Mouse (Mus musculus): ENCODE data around the gene Actl11. TPM values are rescaled to one million over a fixed set of nuclear protein-coding genes. Genes with fewer than 3 reads are reported as not detected.

The Actl11 gene
- polyA plus RNA-seq, 1 experiment from 2014 or later, result not detected

GRCm38 (mm10) chr9:107898563-107898962, 29.7 kb upstream of the Actl11 start:
- Histone ChIP-seq H3K4me2 (replicated peaks; ENCODE audit: low read depth) (no peak overlapping the region), H3K9me3 (ENCODE audit: control insufficient read depth) (no peaks in the 10 kb centered on the region), H3K9ac (ENCODE audit: low read depth, low read length) (no peak overlapping the region), H3K4me1 (replicated peaks; ENCODE audit: control insufficient read depth, insufficient read depth, low read length) (no peaks in the 10 kb centered on the region), H3K36me3 (ENCODE audit: control insufficient read depth, insufficient read depth) (peaks cover 54% of the 10 kb centered on the region), H3K27ac (ENCODE audit: low read depth, low read length) (no peak overlapping the region), H3K27me3 (replicated peaks; ENCODE audit: control insufficient read depth, insufficient read depth, low read length) (no peaks in the 10 kb centered on the region), H3K4me3 (ENCODE audit: low read depth, low read length) (no peak overlapping the region)
- no peak for ATAC-seq
- TF ChIP-seq CTCF (IDR thresholded peaks at IDR 0.05; ENCODE audit: low read depth), result no peak
- 91% methylated on average over 10 of the region's 10 CpGs for WGBS

DNA sequence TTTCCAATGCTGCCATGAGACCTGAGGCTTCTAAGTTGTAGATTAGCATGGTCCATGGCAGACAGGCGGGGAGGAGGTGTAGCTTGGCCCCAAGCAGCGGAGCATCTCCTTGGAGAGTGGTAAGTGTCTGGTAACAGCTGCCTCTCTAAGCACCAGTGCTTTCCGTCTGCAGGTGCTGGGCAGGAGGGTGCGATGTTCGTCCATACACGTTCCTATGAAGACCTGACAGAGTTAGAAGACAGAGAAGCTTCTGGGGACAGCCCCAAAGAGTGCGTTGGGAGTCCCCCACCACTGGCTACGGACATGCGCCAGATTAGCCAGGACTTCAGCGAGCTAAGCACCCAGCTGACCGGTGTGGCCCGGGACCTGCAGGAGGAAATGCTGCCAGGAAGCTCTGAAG, 28.4 kb upstream of the Actl11 start:
- H3K9ac ChIP-seq (ENCODE audit: low read depth, low read length), result no peak overlapping the region
- H3K36me3 ChIP-seq (ENCODE audit: control insufficient read depth, insufficient read depth), result peaks cover 54% of the 10 kb centered on the region
- no peak overlapping the region for H3K4me3 ChIP-seq (ENCODE audit: low read depth, low read length)
- H3K4me1 ChIP-seq (replicated peaks; ENCODE audit: control insufficient read depth, insufficient read depth, low read length), result no peaks in the 10 kb centered on the region
- H3K9me3 ChIP-seq (ENCODE audit: control insufficient read depth), result no peaks in the 10 kb centered on the region
- no peak overlapping the region for H3K4me2 ChIP-seq (replicated peaks; ENCODE audit: low read depth)
- H3K27ac ChIP-seq (ENCODE audit: low read depth, low read length), result no peak overlapping the region
- TF ChIP-seq CTCF (IDR thresholded peaks at IDR 0.05; ENCODE audit: low read depth), result no peak
- H3K27me3 ChIP-seq (replicated peaks; ENCODE audit: control insufficient read depth, insufficient read depth, low read length), result no peaks in the 10 kb centered on the region
- 82% methylated on average over 12 of the region's 12 CpGs for WGBS
- no peak for ATAC-seq

DNA sequence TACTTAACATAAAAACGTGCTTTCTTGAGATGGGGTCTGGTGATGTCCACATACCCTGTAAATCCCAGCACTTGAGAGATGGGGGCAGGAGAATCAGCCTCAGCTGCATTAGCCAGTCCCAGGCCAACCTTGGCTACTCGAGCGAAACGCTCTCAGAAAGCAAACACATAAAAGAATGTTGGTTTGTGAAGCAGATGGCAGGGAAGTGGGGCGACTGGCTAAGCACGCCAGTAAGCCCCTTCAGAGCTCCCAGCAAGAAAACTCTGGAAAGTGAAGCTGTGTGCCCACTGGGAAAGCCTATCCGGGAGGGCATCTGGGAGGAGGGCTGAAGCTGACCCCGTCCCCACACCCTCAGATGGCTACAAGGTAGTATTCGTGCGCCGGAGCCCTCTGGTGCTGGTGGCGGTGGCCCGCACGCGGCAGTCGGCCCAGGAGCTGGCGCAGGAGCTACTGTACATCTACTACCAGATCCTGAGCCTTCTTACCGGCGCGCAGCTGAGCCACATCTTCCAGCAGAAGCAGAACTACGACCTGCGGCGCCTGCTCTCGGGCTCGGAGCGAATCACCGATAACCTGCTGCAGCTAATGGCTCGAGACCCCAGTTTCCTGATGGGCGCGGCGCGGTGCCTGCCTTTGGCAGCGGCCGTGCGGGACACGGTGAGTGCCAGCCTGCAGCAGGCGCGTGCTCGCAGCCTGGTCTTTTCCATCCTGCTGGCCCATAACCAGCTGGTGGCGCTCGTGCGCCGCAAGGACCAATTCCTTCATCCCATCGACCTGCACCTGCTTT, 27.2 kb upstream of the Actl11 start:
- no peaks in the 10 kb centered on the region for H3K9me3 ChIP-seq (ENCODE audit: control insufficient read depth)
- TF ChIP-seq CTCF (IDR thresholded peaks at IDR 0.05; ENCODE audit: low read depth), result peak; percentile 91
- no peak overlapping the region for H3K4me3 ChIP-seq (ENCODE audit: low read depth, low read length)
- H3K36me3 ChIP-seq (ENCODE audit: control insufficient read depth, insufficient read depth), result peaks cover 48% of the 10 kb centered on the region
- H3K27ac ChIP-seq (ENCODE audit: low read depth, low read length), result no peak overlapping the region
- H3K4me2 ChIP-seq (replicated peaks; ENCODE audit: low read depth), result peak overlapping the region; percentile 51
- no peak overlapping the region for H3K9ac ChIP-seq (ENCODE audit: low read depth, low read length)
- H3K4me1 ChIP-seq (replicated peaks; ENCODE audit: control insufficient read depth, insufficient read depth, low read length), result peaks cover 4% of the 10 kb centered on the region; the same call in 1 of the 2 replicates
- 18% methylated on average over 44 of the region's 44 CpGs for WGBS
- ATAC-seq, result peak; percentile 63
- H3K27me3 ChIP-seq (replicated peaks; ENCODE audit: control insufficient read depth, insufficient read depth, low read length), result no peaks in the 10 kb centered on the region

DNA sequence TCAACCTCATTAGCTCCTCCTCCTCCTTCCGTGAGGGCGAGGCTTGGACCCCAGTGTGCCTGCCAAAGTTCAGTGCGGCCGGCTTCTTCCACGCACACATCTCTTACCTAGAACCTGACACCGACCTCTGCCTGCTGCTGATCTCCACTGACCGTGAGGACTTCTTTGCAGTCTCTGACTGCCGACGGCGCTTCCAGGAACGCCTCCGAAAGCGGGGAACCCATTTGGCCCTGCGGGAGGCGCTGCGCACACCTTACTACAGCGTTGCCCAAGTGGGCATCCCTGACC, 26.7 kb upstream of the Actl11 start:
- no peaks in the 10 kb centered on the region for H3K27me3 ChIP-seq (replicated peaks; ENCODE audit: control insufficient read depth, insufficient read depth, low read length)
- no peak overlapping the region for H3K27ac ChIP-seq (ENCODE audit: low read depth, low read length)
- ATAC-seq, result no peak; the same call in 1 of the 2 replicates
- H3K4me3 ChIP-seq (ENCODE audit: low read depth, low read length), result no peak overlapping the region
- WGBS, result 32% methylated on average over 17 of the region's 17 CpGs
- no peaks in the 10 kb centered on the region for H3K9me3 ChIP-seq (ENCODE audit: control insufficient read depth)
- H3K36me3 ChIP-seq (ENCODE audit: control insufficient read depth, insufficient read depth), result peaks cover 46% of the 10 kb centered on the region
- TF ChIP-seq CTCF (IDR thresholded peaks at IDR 0.05; ENCODE audit: low read depth), result no peak
- peak overlapping the region; percentile 51 for H3K4me2 ChIP-seq (replicated peaks; ENCODE audit: low read depth)
- peaks cover 5% of the 10 kb centered on the region; the same call in 1 of the 2 replicates for H3K4me1 ChIP-seq (replicated peaks; ENCODE audit: control insufficient read depth, insufficient read depth, low read length)
- H3K9ac ChIP-seq (ENCODE audit: low read depth, low read length), result no peak overlapping the region

DNA sequence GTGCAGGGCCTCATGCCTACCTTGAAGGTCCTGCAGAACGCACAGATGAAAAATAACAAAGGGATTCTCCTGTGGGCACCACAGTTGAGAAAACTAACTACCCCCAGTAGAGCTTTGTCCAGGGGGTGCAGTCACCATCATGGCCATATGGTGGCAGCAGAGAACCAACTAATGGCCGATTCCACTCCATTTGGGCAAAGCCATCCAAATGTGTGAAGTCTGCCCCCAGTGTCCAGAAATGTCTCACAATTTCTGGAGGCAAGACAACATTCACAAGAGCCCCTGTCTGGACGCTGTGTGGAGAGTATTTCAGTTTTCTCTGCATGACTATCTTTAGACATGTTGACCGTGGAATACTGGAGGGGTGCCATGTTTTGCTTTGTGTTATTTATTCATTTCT, 23.5 kb upstream of the Actl11 start:
- H3K27ac ChIP-seq (ENCODE audit: low read depth, low read length), result no peak overlapping the region
- no peak overlapping the region for H3K4me2 ChIP-seq (replicated peaks; ENCODE audit: low read depth)
- 3% methylated on average over 4 of the region's 4 CpGs for WGBS
- peaks cover 5% of the 10 kb centered on the region; the same call in 1 of the 2 replicates for H3K4me1 ChIP-seq (replicated peaks; ENCODE audit: control insufficient read depth, insufficient read depth, low read length)
- H3K4me3 ChIP-seq (ENCODE audit: low read depth, low read length), result no peak overlapping the region
- no peaks in the 10 kb centered on the region for H3K9me3 ChIP-seq (ENCODE audit: control insufficient read depth)
- peak; percentile 98 for TF ChIP-seq CTCF (IDR thresholded peaks at IDR 0.05; ENCODE audit: low read depth)
- no peak overlapping the region for H3K9ac ChIP-seq (ENCODE audit: low read depth, low read length)
- ATAC-seq, result no peak
- no peaks in the 10 kb centered on the region for H3K27me3 ChIP-seq (replicated peaks; ENCODE audit: control insufficient read depth, insufficient read depth, low read length)
- peaks cover 30% of the 10 kb centered on the region for H3K36me3 ChIP-seq (ENCODE audit: control insufficient read depth, insufficient read depth)

DNA sequence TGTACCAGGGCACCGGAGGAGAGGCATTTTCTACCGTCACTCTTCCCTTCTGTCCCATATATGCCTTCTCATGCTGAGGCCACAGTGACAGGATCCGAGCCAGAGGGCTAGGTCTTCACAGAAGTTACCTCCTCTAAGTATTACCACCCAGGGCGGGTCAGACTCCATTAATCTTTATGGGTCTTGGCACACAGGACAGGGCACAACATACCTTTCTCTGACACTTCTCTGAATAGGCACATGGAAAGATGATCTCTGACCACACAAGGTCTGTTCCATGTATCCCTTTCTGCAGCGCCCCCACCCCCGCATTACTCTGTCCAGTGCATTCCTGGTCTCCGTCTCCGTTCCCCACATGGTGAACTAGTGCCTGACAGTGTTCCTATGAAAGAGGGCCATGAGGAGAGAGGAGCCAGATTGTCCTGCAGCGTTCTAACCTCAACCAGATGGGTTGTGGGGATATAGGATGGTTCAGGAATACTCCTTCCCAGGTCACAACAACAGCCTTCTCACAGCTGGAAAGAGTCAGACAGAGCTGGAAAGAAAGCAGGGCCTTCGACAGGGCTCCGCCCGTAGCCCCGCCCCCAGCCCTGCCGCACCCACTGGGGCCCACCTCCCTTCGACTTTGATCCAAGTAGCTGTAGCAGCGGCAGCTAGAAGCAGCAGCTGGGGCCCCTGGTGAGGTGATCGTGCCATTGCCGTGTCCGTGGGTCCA, 21.9 kb upstream of the Actl11 start, which contains the start of gene Mst1r:
Gene Mst1r (plus strand): TSS at position 622 of the 715 bp plus-strand sequence.
- WGBS, result 10% methylated on average over 19 of the region's 19 CpGs
- Histone ChIP-seq H3K27me3 (replicated peaks; ENCODE audit: control insufficient read depth, insufficient read depth, low read length) (no peaks in the 10 kb centered on the region), H3K4me2 (replicated peaks; ENCODE audit: low read depth) (peak within 1 kb of the TSS; percentile 77), H3K9me3 (ENCODE audit: control insufficient read depth) (no peaks in the 10 kb centered on the region), H3K9ac (ENCODE audit: low read depth, low read length) (peak within 1 kb of the TSS; percentile 68), H3K36me3 (ENCODE audit: control insufficient read depth, insufficient read depth) (peaks cover 16% of the 10 kb centered on the region), H3K27ac (ENCODE audit: low read depth, low read length) (peak within 1 kb of the TSS; percentile 96), H3K4me1 (replicated peaks; ENCODE audit: control insufficient read depth, insufficient read depth, low read length) (peaks cover 5% of the 10 kb centered on the region; the same call in 1 of the 2 replicates), H3K4me3 (ENCODE audit: low read depth, low read length) (peak within 1 kb of the TSS; percentile 56)
- TF ChIP-seq CTCF (IDR thresholded peaks at IDR 0.05; ENCODE audit: low read depth), result no peak
- peak; percentile 80 for ATAC-seq
